Mouse (Mus musculus) left cerebral cortex, postnatal 25 days (tissue): ENCODE results near the gene Chrd. TPM values are rescaled to one million over a fixed set of nuclear protein-coding genes. Genes with fewer than 3 reads are reported as not detected.

ENCODE experiments used
- DNase-seq, 2 experiments: peaks; one replicate each; pipeline ENCODE4 v3.0.0; 2022; ENCODE audit warnings: low spot score in 2 of 2, mixed read lengths in 1 of 2
- intact Hi-C: fragments of 180-260 bp; cut with DNase I; formaldehyde crosslinking; loops from one replicate; pipeline ENCODE4 v1.15.1; 2025
- total RNA-seq, 2 experiments: library from RNA; stranded (reverse); gene quantifications; 2 replicates each; pipeline ENCODE4 v1.2.3; 2021

The Chrd gene
- total RNA-seq, 2 experiments from 2014 or later = 31.1 to 40.6 TPM

DNA sequence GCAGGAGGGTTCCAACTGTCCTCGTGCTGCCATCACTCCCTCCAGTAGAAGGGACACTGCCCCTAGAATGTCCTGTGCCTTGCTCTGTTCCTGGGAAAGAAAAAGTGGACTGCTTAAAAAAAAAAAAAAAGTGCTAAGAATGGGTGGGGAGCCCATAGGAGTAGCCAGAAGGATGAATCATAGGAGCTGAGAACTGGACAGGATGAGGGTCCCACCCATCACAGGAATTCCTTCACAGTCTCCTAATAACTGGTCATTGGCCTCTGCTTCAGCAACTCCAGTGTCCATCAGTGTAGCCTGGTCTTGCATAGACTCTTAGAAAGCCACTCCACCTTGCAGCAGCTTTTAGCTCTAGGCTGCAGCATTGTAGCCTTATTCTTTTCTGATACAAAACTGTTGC is 6.5 kb upstream of the Chrd start:
- DNase-seq = no peak
- intact Hi-C loops = no loop called here

DNA sequence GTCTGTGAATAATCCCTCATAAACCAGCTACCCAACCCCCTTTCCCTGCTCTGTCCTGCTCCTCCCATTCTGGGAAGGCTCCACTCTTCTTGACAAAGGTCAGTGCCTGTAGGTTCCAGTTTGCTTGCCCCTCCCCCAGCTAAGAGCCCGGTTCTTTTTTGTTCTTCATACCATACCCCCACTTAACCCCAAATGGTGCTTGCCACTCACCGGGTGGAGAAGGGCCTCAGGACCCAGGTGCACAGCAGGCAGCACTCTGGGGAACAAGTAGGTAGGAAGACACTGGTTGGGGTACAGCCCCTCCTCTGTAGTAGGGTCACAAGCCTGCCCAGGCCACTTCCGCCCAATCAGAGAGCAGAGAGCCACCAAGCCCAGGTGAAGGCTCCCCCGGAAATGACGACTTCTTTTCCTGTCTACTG is 2.6 kb upstream of the Chrd start:
- no peak for DNase-seq
- intact Hi-C loops = loop anchor here (5.0 kb wide), 1 partner anchor 457 kb away; no protein-coding TSS in a partner anchor

GRCm38 (mm10) chr16:20731688-20732087 is 1.2 kb upstream of the Chrd start:
- peak; percentile 49 to 85 for DNase-seq
- intact Hi-C loops = loop anchor here (1.0 to 5.0 kb wide), 4 partner anchors 15 to 456 kb away; partner anchors contain the start of genes Clcn2 and Polr2h

DNA sequence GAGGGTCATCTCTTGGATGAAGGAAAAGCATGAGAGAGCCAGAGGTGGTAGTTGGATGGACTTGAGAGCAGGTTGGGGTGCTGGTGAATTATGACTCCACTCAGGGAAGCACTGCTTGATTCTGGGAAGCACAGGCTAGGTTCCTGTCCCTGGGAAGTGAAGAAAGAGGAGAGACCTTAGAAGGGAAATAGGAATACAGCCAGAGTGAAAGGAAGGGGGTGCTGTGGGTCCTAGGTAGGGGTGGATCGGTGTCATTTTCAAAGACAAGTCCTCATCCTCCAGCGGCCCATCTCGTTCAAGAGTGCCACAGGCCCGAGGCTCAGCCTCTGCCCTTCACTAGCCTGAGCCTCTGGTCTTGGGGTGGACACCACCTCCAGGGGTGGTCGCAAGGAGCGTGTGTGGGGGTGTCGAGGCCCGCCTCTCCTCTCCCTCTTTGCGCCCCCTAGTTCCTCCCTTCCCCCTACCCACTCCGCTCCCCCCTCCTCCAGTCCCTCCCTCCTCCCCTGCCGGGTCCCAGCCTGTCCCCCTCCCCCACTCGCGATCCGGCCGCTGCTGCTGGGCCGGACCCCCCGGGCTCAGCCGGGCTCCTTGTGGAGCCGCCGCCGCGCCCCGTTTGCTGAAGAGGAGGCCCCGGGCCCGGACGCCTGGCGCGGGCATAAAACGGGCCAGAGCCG is 539 bp upstream of the Chrd start:
- no peak for DNase-seq
- intact Hi-C loops = loop anchor here (1.0 to 5.0 kb wide), 4 partner anchors 16 to 455 kb away; partner anchors contain the start of genes Clcn2 and Polr2h

- DNase-seq = no peak
- intact Hi-C loops = loop anchor here (2.0 to 5.0 kb wide), 2 partner anchors 17 to 453 kb away; partner anchors contain the start of genes Clcn2 and Polr2h
These were observed 1.1 kb downstream of the Chrd start, which contains the start of gene Thpo for GRCm38 (mm10) chr16:20733731-20734730. Thpo (minus strand) TSS chr16:20734511.

- intact Hi-C loops = no loop called here
- no peak for DNase-seq
These were observed 2.7 kb downstream of the Chrd start for GRCm38 (mm10) chr16:20735651-20736050.

DNA sequence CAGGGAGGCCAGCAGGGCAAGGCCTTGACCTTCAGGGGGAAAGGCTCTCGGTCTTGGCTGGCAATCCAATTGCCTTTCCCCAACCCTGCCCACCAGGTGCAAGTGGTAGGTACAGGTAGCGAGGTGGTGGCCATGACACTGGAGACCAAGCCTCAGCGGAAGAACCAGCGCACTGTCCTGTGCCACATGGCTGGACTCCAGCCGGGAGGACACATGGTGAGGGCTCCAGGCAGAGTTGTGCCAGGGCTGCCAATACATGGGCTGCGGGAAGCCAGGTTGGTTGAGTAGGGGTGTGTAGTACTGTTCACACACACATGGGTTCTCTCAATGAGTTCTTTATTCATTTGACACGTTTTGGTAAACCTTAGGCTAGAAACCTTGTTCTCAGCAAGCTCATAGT is 3.2 kb downstream of the Chrd start:
- DNase-seq = no peak
- intact Hi-C loops = no loop called here

GRCm38 (mm10) chr16:20736823-20737222 is 3.9 kb downstream of the Chrd start:
- intact Hi-C loops = no loop called here
- no peak for DNase-seq

GRCm38 (mm10) chr16:20739845-20740244 is 6.9 kb downstream of the Chrd start:
- DNase-seq = no peak
- intact Hi-C loops = no loop called here

DNA sequence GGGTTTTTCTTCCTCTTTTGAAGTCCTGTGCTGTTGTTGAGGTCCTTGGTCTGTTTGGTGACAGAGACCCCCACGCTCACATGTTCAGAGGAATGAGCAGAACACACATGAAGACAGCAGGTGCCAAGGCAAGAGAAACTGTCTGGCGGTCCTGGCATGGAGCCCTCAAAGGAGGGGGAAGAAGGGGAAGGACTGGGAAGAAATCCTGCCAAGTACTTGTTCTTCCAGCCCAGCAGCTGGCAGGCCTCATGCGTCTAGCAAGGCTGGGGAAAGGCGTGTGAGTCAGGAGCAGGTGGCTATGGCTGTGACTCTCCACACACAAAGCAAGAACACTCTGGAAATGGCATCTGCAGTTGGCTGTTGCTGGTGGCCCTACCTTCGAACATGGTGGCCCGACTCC is 13.7 kb downstream of the Chrd start:
- intact Hi-C loops = loop anchor here (1.0 kb wide), 1 partner anchor 78 kb away; no protein-coding TSS in a partner anchor
- peak; percentile 71 to 89 for DNase-seq

- DNase-seq = peak; percentile 36
- intact Hi-C loops = no loop called here
These were observed 17.6 kb downstream of the Chrd start for GRCm38 (mm10) chr16:20750518-20750917.

DNA sequence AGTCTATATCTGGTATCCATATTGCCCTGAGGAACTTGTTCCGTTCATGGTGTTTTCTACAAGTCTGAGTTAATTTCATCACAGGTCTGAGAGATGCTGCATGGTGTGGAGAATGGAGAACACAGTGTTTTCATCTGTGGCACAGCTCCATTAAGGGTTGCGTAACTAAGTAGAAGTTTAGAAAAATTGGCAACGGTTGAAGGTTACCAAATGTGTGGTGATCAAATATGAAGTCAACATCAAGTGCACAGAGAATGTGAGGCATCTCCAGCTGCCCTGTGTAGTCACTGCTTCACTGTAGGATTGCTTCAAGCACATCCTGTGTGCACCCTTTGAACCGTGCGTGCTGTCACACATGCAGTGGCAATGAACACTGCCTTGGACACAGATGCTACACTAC is 23.1 kb downstream of the Chrd start:
- intact Hi-C loops = no loop called here
- DNase-seq = no peak

- no peak for DNase-seq
- intact Hi-C loops = no loop called here
These were observed 24.5 kb downstream of the Chrd start for GRCm38 (mm10) chr16:20757385-20757784.

- intact Hi-C loops = loop anchor here (2.0 kb wide), 2 partner anchors 37 to 45 kb away; partner anchors contain the start of genes Clcn2 and Polr2h
- DNase-seq = no peak
These were observed 28.8 kb downstream of the Chrd start for GRCm38 (mm10) chr16:20761681-20762080.

DNA sequence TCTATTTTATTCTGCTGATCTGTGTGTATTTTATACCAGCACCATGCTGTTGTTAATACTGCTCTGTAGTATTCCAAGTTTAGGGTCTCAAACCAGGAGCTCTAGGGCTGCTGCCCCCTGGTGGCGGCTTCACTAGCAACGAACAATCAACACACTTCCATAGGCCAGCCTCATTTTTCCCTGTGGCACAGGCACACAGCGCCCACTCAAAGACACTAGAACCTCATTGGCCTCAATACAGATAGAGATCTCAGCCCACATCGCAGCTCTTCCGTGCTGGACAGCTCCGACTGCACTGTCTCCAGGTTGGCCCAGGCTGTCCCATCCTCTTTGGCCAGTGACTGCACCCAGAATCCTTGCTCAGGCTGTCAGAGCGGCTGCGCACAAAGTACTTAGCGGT is 32.3 kb downstream of the Chrd start:
- no peak for DNase-seq
- intact Hi-C loops = loop anchor here (5.0 kb wide), 1 partner anchor 268 kb away; the partner anchor contains the start of gene Eif2b5

- intact Hi-C loops = no loop called here
- no peak for DNase-seq
These were observed 42.1 kb downstream of the Chrd start for GRCm38 (mm10) chr16:20775021-20775420.

GRCm38 (mm10) chr16:20779846-20780245 is 46.9 kb downstream of the Chrd start:
- intact Hi-C loops = no loop called here
- peak in 1 of 2 experiments; percentile 12 for DNase-seq

- intact Hi-C loops = no loop called here
These were observed 48.2 kb downstream of the Chrd start for GRCm38 (mm10) chr16:20781101-20781630.

DNA sequence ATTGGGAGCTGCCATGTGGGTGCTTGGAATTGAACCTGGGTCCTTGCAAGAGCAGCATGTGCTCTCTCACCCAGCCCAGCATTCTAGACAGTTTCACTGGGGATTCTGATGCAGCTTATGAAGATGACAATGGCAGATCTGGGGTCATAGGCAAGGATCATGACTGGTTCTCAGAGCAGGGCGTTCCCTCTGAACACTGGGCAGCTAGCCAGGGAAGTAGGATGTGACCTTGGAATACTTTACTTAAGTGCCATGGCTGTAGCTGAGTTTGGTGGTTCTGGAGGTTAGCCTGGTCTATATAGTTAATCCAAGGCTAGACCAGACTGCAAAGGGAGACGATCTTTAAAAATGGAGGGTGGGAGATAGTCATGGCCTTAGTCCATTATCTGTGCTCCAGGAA is 51.0 kb downstream of the Chrd start:
- no peak for DNase-seq
- intact Hi-C loops = no loop called here

More at GRCm38 (mm10) chr16:20781101-20781630, 48.2 kb downstream of the Chrd start:
- DNase-seq = no peak

GRCm38 (mm10) chr16:20784754-20785153 is 51.8 kb downstream of the Chrd start:
- intact Hi-C loops = no loop called here
- no peak for DNase-seq
